Mouse (Mus musculus): ENCODE results near the gene Tmem131. TPM values are rescaled to one million over a fixed set of nuclear protein-coding genes. Genes with fewer than 3 reads are reported as not detected.

The Tmem131 gene
- total RNA-seq, 2 experiments from 2014 or later: 37.3 to 40.6 TPM

- DNase-seq: no peak
Observed at GRCm38 (mm10) chr1:36879154-36879553, 64.3 kb downstream of the Tmem131 start.

GRCm38 (mm10) chr1:36877126-36877525 lies 66.3 kb downstream of the Tmem131 start:
- DNase-seq: no peak

DNA sequence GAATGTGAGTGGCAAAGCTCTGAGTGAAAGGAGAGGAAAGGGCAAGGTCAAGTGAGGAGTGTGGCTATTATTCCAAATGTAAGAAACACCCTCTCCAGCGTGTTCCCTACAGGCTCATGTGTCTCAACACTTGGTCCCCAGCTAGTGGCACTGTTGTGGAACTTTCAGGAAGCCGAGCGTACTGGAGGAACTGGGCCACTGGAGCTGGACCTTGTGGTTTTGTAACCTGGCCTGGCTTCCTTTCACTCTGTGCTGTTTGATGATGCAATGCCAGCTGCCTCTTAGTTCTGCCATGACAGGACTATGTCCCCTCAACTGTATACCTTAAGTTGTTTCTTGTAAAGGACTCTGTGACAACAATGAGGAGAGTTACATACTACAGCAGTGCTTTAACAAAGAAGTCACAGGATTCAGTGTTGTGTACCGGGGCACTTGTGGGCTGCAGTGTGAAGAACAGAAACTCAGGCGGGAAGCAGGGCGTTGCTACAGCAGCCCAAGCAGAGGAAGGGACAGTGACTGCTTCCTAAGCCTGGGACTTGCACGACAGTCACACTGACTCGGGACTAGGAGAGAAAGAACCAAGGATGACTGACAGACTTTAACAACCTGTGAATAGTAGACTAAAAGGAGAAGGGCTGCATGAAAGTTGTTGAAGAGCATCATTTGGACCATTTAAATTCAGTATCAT lies 68.4 kb downstream of the Tmem131 start:
- DNase-seq: no peak

DNA sequence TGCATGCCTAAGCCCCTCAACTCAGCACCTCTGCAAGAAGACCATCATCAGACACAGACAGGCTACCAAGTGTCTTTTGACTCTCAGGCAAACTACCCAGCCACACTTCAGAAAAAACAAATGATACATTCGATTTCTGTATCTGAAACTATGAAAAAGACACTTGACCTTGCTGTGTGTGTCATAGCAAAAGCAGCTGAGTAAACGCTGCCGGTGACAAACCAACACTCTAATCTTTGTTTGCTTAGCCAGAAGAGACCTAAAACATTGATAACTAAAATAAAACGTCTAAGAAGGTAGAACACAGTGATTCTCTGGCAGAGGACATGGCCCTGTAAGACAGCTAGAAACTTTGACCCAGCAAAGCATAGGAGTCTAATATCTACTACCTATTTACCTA lies 72.2 kb downstream of the Tmem131 start:
- DNase-seq: no peak

DNA sequence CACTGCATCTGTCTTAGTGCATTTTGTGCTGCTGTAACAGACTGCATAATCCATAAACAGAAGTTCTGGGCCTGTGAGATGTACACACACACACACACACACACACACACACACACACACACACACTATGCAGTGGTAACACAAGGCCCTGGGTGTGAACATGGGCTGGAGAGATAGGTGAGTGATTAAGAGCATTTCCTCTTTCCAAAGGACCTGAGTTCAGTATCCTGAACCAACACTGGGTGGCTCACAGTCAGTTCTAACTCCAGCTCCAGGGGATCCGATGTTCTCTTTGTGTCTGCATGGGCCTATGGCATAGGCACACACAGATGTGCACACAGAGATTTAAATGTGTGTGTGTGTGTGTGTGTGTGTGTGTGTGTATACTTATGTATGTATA lies 72.9 kb downstream of the Tmem131 start:
- no peak for DNase-seq

DNA sequence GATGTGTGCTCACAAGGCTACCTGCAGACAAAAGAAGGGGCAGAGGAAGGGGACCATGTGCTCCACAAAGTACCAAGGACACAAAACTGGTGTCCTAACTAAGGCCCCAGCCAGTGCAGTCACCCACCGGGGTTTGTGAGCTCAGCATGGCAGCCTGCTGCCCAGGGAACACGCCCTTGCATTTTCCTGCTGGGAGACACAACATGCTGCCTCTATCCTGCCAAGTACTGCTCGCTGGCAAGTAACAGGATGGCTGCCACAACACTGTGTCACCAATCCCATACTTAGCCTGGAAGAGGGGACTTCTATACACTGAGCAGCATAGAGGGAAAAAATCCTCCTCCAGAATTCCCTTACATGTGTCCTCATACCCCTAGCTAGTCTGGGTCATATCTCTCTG lies 78.7 kb downstream of the Tmem131 start:
- DNase-seq: no peak

DNA sequence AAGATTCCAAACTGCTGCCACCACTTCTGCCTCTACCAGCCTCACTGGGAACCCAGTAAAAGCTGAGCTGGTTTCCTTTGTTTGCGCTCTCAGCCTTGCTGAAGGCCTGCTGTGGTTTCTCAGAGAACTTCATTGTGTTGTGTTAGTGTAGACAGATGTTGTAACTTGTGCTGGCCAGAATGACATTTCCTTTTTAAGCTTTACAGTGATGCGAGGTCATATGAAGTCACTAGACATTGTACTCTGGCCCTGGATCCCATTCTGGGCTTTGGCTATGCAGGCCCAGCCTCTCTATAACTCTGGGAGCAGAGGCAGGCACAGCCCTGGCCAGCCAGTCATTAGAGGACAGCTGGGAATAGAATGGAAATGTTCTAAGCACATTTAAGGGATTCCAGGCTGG lies 81.7 kb downstream of the Tmem131 start:
- peak; percentile 26 for DNase-seq

- no peak for DNase-seq
Observed at GRCm38 (mm10) chr1:36860876-36861275, 82.6 kb downstream of the Tmem131 start.

GRCm38 (mm10) chr1:36860431-36860849 lies 83.0 kb downstream of the Tmem131 start:
- DNase-seq: peak; percentile 32

DNA sequence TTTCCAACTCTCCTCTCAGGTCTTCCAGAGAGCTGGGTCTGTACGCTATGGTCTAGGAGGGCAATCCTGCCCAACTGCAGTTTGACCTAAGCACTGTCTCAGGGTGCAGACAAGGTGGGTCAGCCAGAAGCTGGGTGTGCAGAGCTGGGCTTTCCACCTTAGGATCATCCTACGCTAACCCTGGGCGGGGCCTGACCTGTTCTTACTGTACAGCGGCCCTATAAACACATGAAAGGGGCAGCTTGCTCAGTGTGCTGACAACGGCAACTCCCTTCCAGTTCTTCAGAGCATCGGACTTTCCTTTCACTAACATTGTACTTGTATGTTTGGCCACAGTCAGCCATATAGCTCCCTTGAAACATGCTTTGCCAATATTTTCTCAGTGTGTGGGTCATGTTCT lies 86.4 kb downstream of the Tmem131 start:
- DNase-seq: no peak

DNA sequence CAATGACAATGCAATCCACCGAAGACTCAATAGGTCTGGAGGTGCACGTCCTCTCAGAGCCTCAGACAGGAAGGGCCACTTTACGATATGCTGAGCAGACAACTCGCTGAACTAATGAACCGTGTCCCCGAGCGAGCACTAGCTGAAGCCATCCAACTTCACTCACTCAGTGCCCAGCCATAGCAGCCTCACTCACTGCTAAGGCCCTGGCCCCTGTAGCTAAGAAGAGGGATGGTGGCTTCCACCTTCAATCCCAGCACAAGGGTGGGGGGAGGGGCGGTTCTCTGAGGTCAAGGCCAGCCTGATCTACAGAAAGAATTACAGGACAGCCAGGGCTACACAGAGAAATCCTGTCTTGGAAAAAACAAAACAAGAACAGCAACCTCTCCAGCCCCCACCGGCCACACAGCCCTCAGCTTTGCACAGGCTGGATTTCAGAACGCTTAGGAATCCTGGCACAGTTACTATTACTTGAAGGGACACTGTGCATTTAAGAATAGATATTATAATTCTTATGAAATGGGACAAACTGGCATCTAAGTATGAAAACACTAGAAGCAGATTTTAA lies 89.2 kb downstream of the Tmem131 start:
- no peak for DNase-seq

GRCm38 (mm10) chr1:36852085-36852484 lies 91.4 kb downstream of the Tmem131 start:
- no peak for DNase-seq

DNA sequence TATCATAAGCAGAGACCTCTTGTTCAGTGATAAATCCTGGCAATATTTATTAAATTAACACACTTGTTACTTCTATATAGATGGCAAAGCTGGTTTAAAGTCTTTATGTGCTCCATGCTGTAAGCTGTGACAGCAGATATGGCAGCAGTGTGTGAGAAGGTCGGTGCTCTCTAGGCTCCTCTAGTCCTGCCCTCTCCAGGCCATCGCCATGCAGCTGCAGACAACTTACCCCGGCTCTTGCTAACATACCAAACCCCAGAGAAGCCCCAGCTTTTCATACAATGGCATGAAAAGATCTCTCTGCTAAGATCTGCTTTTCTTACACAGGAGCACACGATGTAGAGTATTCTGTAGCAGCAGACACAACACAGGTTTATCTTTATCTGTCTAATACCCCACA lies 92.1 kb downstream of the Tmem131 start:
- no peak for DNase-seq

DNA sequence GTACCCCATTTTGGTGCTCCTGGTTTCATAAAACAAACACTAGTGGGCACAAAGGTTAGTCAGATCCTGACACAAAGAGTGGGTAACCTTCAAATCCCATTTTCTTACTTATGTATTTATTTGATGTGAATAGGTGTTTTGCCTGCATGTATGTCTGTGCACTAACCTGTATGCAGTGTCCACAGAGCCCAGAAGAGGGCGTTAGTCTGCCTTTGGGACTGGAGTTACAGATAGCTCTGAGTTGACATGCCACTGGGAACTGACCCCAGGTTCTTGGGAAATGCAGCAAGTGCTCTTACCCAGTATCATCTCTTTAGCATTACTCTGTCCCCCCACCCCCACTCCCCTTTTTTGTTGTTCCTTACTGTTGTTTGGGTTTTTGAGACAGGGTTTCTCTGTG lies 95.4 kb downstream of the Tmem131 start:
- no peak for DNase-seq

DNA sequence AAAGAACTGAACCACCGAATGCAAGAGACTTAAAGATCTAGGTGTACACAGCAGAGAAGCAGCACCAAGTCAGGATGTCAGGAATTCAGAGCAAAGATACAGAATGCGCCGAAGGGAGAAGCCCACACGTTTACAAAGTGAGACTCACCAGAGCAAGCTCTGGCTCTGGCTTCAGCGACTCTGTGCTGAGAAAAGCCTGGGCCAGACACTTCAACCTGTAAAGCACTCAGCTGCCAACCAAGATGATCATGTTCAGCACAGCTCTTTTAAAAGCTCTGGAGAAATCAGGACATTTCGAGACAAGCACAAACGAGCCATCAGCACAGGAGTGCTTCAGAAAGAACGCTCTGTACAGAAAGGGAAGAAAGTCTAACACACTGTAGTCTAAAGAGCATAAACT lies 96.2 kb downstream of the Tmem131 start:
- DNase-seq: no peak

DNA sequence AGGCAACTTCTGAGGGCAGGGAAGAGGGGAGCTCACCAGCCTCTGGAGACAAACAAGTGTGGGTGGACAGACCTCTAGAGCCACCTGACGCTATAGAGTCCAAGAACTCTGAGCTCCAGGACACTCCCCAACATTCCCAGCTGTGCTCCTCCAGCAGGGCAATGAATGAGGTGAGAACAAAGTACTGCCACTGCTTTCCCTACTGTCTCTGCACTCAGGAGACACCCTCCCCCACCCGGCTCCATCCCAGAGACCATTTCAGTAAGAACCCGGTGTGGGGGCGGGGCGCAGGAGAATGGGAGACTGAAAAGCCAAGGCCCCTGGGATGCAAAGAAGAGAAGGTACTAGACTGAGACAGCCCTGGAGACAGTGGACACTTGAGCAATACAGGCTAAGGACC lies 98.4 kb downstream of the Tmem131 start:
- no peak for DNase-seq

DNA sequence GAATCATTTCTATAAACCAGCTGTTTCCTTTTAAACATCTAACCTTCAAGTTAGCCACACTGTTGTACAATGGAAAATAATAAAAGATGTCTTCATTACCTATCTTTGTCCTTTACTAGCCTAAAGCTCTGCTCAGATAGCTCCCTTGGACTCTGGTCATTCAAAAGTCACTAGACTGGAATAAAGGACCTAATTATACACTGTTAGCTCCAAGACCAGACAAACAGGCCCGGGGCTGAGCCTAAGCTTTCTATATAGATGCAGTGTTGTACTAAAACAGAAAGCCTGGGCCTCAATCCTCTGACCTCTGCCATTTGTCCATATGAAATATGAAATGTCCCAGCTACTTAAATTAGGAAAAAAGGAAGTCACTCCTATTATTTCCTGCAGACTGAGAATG lies 101.7 kb downstream of the Tmem131 start:
- DNase-seq: no peak

DNA sequence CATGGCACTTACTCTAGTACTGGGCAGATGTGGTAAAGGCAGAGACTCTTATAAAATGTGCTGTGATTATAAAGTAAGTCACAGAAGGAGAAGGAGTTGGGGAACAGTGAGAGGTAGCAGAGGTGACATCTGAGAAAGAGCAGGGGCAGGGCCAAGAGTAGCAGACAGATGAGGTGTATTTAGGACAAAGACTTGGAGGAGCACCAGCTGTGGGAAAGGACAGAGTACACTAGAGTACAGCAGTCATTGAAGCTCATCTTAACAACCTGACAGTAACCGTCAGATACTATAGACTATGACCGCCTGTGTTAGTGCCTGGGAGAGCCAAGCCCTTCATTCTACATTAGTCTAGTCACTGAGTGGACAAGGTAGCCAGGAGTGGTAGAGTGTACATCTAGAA lies 102.5 kb downstream of the Tmem131 start:
- DNase-seq: no peak

- no peak for DNase-seq
Observed at GRCm38 (mm10) chr1:36839858-36840257, 103.6 kb downstream of the Tmem131 start.

DNA sequence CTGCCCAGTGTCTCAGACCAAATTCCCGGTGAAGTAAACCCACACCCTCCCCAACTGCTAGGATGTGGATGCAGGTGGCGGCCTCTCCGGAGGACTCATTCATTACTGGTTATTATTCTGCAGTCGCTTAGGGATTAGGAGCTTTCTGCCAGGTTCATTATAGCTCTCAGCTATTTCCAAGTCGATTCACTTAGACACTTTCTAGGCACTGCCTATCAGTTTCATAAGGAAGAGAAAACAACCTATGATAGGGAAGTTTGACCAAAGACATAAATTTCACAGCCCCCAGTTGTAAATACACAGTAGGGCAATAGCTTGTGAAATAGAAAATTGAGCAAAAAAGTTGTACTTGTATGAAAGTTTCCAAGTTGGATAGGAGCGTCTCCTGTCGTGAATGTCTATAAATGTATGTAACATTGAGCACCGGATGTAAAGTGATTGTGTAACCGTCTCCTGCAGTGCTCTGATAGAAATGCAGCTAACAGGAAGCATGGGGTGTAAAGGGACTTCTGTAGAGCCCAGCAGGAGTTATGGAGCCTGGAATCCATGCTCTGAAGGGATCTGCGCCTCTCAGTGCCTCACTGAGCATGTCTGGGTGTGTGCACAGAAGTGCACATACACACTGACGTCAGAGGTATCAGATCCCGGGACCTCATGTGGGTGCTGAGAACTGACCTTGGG lies 107.1 kb downstream of the Tmem131 start:
- DNase-seq: no peak

- no peak for DNase-seq
Observed at GRCm38 (mm10) chr1:36835593-36835992, 107.9 kb downstream of the Tmem131 start.

DNA sequence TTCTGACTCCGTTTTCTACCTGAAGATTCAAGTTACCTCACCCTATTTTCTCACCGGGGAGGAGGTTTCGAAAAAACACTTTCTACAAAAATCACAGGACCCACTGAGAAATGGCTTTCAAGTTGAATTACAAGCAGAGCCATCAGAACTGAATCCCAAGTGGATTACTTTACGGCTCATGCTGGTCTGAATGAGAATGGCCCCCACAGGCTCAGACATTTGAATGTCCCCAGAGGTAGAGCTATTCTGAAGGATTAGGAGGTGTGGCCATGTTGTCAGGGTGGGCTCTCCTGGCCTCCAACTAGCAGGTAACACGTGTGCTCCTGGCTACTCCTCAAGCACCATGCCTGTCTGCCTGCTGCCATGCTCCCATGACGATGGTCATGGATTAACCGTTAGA lies 109.4 kb downstream of the Tmem131 start:
- no peak for DNase-seq

DNA sequence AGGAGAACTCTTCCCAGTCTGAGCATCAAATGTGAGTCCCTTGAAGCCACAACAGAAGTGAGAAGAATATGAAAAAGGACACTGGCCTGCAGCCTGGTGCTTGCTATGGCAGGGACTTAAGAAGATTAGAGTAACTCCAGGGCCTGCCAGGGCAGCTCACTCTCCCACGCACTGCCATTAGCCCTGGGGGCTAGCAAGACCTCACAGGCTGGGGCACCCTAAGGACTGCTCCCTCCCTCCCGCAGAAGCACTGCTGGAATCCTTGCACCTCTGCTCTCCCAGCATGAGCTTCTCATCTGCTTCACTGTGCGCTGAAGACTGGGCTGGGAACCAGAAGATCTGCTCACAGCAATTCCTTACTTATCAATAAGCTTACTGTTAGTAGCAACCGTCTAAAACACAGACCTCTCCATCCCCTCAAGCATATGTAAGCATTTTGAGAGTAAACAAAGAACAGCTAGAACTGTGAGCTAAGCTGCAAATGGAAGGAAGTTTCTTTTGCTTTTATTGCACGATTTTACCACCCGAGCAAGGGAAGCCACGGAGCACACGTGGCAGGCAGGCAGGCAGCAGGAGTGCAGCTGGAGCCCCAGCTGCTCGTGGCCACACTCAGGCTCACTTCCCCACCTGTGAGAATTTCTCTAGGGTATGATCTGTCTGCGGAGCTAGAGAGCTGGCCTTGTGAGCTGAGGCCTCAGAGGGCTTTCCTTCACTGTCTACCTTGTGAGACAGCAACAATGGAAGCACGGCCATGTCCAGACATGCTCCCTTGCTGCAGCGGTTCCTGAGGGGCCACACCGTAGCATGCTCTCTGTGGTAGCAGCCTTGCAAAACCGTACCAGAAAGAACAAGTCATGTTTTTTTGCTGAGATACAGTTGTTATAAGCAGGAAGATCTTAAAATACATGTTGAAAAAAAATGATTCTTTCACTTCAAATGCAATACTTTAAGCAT lies 112.3 kb downstream of the Tmem131 start:
- DNase-seq: no peak
